Mouse (Mus musculus) right cerebral cortex, postnatal 10 days (tissue): ENCODE measurements at regions not wholly inside any gene's neighbourhood (a gene's known extent, or its start where the extent isn't known, plus 50 kb on each side); places are given as distances from the start of the nearest gene placed in this dataset.

Experiments
- DNase-seq, 2 experiments: peaks; one replicate each; pipeline ENCODE4 v3.0.0; 2021; ENCODE audit warnings: low spot score in 2 of 2

DNA sequence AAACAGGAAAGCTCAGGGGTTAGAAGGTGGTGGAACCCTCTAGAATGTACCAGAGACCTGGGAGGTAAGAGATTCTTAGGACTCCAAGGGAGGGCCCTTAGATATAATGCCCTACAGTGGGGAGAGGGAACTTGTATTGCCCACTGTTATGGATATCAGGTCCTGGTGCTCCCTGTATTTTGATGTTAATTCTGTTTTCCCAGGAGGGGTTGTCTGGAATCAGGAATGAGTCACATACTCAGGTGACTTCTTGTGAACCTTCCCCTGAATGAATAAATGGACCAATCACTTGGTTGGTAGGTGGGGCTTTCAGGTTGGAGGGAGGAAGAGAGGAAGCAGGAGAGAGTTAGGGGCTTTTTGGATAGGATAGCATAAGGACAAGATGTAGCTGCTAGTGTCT, 533.8 kb upstream of the Htr2c start:
- no peak for DNase-seq

DNA sequence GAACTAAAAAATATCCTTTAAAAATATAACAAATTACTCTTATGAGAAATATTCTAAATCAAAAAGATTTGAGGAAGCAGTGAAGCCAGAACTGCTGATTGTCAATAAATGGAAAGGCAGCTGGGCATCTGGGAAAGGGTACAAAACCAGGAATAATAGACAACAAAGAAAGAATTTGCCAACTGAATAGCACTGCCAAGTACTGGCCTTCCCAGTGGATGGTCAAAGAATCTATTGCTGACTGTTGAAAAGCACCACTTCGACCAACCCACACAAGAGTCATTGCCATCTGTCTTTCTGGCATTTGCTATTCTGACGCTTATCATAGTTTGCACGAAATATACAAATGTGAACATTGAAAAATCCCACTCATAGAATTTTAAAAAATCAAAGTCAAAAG, 502.4 kb upstream of the Htr2c start:
- peak in 1 of 2 experiments; percentile 12 for DNase-seq

GRCm38 (mm10) chrX:146477581-146477980, 484.7 kb upstream of the Htr2c start:
- DNase-seq: no peak

- no peak for DNase-seq
Observed at GRCm38 (mm10) chrX:146512492-146512891, 449.8 kb upstream of the Htr2c start.

DNA sequence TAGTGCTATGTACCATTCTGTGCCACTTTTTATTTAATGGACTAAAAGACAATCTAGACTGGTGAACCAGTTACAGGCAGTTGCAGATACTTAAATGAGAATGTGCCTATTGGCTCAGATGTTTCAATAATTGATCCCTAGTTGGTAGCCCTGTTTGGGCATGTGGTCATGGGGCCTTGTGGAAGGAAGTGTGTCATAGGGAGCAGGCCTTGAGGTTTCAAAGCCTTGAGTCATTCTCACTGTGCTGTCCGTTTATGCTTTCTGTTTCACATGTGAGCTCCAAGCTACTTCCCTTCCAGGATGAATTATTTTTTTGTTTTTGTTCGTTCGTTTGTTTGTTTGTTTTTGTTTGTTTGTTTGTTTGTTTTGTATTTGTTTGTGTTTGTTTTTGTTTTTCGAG, 449.1 kb upstream of the Htr2c start:
- no peak for DNase-seq

DNA sequence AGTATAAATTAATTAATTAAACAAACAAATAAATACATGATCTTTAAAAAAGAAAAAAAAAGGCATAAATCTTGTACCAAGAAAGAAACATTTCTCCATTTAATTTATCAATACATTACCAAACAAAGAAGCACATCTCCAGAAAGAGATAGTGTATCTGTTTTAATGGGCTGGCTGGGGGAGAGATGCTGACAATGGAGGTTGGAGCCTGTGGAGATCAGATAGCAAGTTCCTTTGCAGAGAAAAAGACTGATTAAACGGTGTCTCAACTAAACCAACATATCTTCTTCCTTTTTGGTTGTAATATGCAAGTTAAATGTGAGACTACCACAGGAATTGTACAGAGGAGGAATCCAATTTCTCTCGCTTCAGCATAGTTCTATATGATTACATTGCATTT, 433.5 kb upstream of the Htr2c start:
- no peak for DNase-seq

DNA sequence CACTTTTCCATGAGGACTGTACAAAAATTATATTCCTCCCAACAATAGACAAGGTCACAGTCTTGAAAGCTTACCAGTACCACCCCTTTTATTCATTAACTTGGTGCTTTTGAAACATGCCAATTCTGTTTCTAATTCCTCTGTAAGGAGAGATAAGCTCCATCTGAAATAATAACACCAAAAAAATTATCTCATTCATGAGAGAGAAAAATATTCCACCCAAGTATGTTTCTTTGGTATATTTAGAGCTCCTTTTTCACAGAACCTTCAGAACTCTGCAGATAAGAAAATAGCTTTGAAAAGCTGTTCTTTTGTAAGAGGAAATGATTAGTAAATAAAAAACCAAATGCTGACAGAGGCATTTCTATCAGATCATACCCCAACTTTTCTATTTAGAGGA, 424.5 kb upstream of the Htr2c start:
- DNase-seq: no peak

GRCm38 (mm10) chrX:146558606-146559005, 403.7 kb upstream of the Htr2c start:
- no peak for DNase-seq
